In the genomic region with DNA sequence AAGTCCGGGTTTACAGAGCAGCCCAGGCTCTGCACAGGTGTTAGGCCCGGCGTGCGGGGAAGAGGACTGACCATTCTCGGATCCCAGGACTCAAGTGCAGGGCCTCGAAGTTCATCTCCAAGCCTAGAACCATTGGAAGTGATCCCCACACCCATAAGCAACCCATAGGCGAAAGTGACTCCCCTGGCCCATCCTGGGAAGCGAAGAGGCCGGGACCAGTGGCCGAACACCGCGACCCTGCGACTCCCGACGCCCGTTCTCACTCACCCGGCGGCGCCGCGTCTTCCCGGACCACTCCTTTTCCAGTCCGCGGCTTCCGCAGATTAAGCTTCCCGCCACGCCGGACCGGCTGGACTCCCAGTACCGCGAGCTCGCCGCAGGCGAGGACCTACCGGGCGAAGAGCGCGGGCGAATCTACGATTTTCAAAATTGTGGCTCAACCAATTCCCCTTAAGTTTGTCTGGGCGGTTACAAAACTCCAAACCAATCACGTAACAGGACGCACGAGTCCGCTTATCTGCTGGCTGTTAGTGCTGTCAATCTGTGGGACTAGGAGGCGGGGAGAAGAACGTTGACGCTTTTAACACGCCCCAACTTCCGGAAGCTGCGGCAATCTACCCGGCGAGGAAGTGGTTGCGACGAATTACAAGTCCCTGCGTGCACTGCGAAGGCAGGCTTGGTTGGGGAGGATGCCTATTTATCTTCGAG, we compare ENCODE assay signal across 8 mouse cellular contexts. TPM values are rescaled to one million over a fixed set of nuclear protein-coding genes. Genes with fewer than 3 reads are reported as not detected.
DNase-seq lines count a peak whose midpoint lies in the region; ATAC-seq and TF ChIP-seq lines count a peak whose summit lies in the region.

A gene (minus strand): TSS at position 480 of the 708 bp plus-strand sequence.

- H3K9ac ChIP-seq in kidney, embryonic 14.5 days (ENCODE audit: low read depth, low read length) = peak within 1 kb of the TSS; percentile 87
- peak within 1 kb of the TSS; percentile 60 for H3K9ac ChIP-seq in limb, embryonic 15.5 days

- H3K36me3 ChIP-seq in kidney, embryonic 14.5 days (ENCODE audit: control insufficient read depth, insufficient read depth, low read length) = peaks cover 12% of the 10 kb centered on the region
- H3K36me3 ChIP-seq in limb, embryonic 15.5 days = peaks cover 17% of the 10 kb centered on the region

- TF ChIP-seq POLR2A in bone marrow macrophage, adult 2 months (IDR thresholded peaks at IDR 0.05; ENCODE audit: borderline replicate concordance, low read depth, low read length) = 0 out of 2 replicates have a peak, but pooled peaks have one; percentile 26
- TF ChIP-seq POLR2A in embryonic fibroblast, embryonic 13.5 days (IDR thresholded peaks at IDR 0.05; ENCODE audit: low read depth, low read length) = peak; percentile 90

- H3K4me1 ChIP-seq in bone marrow macrophage, adult 2 months (ENCODE audit: control insufficient read depth, insufficient read depth, low read length) = peaks cover 32% of the 10 kb centered on the region
- H3K4me1 ChIP-seq in embryonic fibroblast, embryonic 13.5 days (ENCODE audit: control insufficient read depth, insufficient read depth, low read length) = peaks cover 10% of the 10 kb centered on the region
- peaks cover 17% of the 10 kb centered on the region; the same call in 1 of the 2 replicates for H3K4me1 ChIP-seq in kidney, embryonic 14.5 days (ENCODE audit: control insufficient read depth, insufficient read depth, low read length)
- H3K4me1 ChIP-seq in limb, embryonic 15.5 days = peaks cover 21% of the 10 kb centered on the region

- H3K27ac ChIP-seq in bone marrow macrophage, adult 2 months (ENCODE audit: insufficient read depth, low read depth, low read length) = peak within 1 kb of the TSS; percentile 96
- H3K27ac ChIP-seq in embryonic fibroblast, embryonic 13.5 days (ENCODE audit: insufficient read depth, low read length) = peak within 1 kb of the TSS; percentile 76
- H3K27ac ChIP-seq in kidney, embryonic 14.5 days (ENCODE audit: low read depth, low read length) = peak within 1 kb of the TSS; percentile 80; the same call in 1 of the 2 replicates
- H3K27ac ChIP-seq in limb, embryonic 15.5 days = peak within 1 kb of the TSS; percentile 88

- H3K27me3 ChIP-seq in kidney, embryonic 14.5 days (ENCODE audit: control insufficient read depth, insufficient read depth, low read length) = no peaks in the 10 kb centered on the region
- no peaks in the 10 kb centered on the region for H3K27me3 ChIP-seq in limb, embryonic 15.5 days

- ATAC-seq in kidney, embryonic 14.5 days (ENCODE audit: low FRiP score, low TSS enrichment) = peak; percentile 98
- peak; percentile 98 for ATAC-seq in limb, embryonic 15.5 days (ENCODE audit: insufficient number of reproducible peaks, low FRiP score, low TSS enrichment, low read depth)

- TF ChIP-seq CTCF in bone marrow macrophage, adult 2 months (IDR thresholded peaks at IDR 0.05; ENCODE audit: low read depth, low read length) = no peak
- no peak for TF ChIP-seq CTCF in embryonic fibroblast, embryonic 13.5 days (IDR thresholded peaks at IDR 0.05; ENCODE audit: borderline replicate concordance, insufficient read depth, low read length)

- WGBS in kidney, embryonic 14.5 days = under 1% methylated on average over 58 of the region's 58 CpGs
- under 1% methylated on average over 58 of the region's 58 CpGs for WGBS in limb, embryonic 15.5 days

- H3K9me3 ChIP-seq in kidney, embryonic 14.5 days (ENCODE audit: control insufficient read depth, low read length) = no peaks in the 10 kb centered on the region
- H3K9me3 ChIP-seq in limb, embryonic 15.5 days = no peaks in the 10 kb centered on the region

- DNase-seq in A20 (ENCODE audit: low read depth, low spot score) = peak; percentile 99
- DNase-seq in heart, adult 9 months (ENCODE audit: low spot score in 2 of 2) = peak; percentile 97 to 98
- peak; percentile 87 to 94 for DNase-seq in monocyte, adult 2 months (ENCODE audit: low read depth in 1 of 2, low spot score in 2 of 2)
- peak; percentile 96 to 97 for DNase-seq in spleen, postnatal 36 days (ENCODE audit: low spot score in 2 of 2)

- peak within 1 kb of the TSS; percentile 92 for H3K4me3 ChIP-seq in bone marrow macrophage, adult 2 months (ENCODE audit: insufficient read depth, low read length)
- peak within 1 kb of the TSS; percentile 73 for H3K4me3 ChIP-seq in embryonic fibroblast, embryonic 13.5 days (ENCODE audit: insufficient read depth, low read length)
- peak within 1 kb of the TSS; percentile 89 for H3K4me3 ChIP-seq in kidney, embryonic 14.5 days (ENCODE audit: low read length)
- H3K4me3 ChIP-seq in limb, embryonic 15.5 days = peak within 1 kb of the TSS; percentile 81

- H3K4me2 ChIP-seq in kidney, embryonic 14.5 days (replicated peaks; ENCODE audit: low read depth, low read length) = peak within 1 kb of the TSS; percentile 76
- peak within 1 kb of the TSS; percentile 60 for H3K4me2 ChIP-seq in limb, embryonic 15.5 days

RNA-seq across cellular contexts. Expression of the gene that starts here (rescaled TPM):
- polyA plus RNA-seq in bone marrow macrophage, adult 2 months (2012; ENCODE audit: insufficient read depth, insufficient read length, missing spikeins) = 146 and 159 TPM in 2 replicates
- 48.6 and 65.9 TPM in 2 replicates for polyA plus RNA-seq in embryonic fibroblast, embryonic 13.5 days (2011; ENCODE audit: insufficient read length, low read depth, missing spikeins)
- polyA plus RNA-seq in kidney, embryonic 14.5 days (2014; fragmentation: Nextera tagmentation; extraction: Ambion mirVana) = 104 and 112 TPM in 2 replicates
- polyA plus RNA-seq in limb, embryonic 15.5 days (2015; fragmentation: Nextera tagmentation; extraction: Ambion mirVana) = 83.1 and 90.5 TPM in 2 replicates

Comparison
In these comparisons a context has a peak if more than half of its experiments do, and no peak if none do; other contexts are left out.
1. Peak in every context shown above with its lines: DNase-seq, ATAC-seq, H3K4me3 ChIP-seq and H3K27ac ChIP-seq.